10 mouse cellular contexts compared by ENCODE assay signal in genomic region chr15:79093083-79093839, GRCm38 (mm10). TPM values are rescaled to one million over a fixed set of nuclear protein-coding genes. Genes with fewer than 3 reads are reported as not detected.
DNase-seq lines count a peak whose midpoint lies in the region; ATAC-seq lines count a peak whose summit lies in the region.
"Had no signal": no experiment of that assay in that cellular context is flagged by ENCODE, and none has a peak within 500 bp of the region (broad histone marks: within the 10 kb centered on the region; RNA-seq: fewer than 3 reads in every experiment).

No protein-coding gene starts in this region.

- no peak overlapping the region for H3K27ac ChIP-seq in hindbrain, embryonic 13.5 days
- H3K27ac ChIP-seq: limb, embryonic 13.5 days had no signal

- H3K9me3 ChIP-seq in hindbrain, embryonic 13.5 days: no peaks in the 10 kb centered on the region
- H3K9me3 ChIP-seq: limb, embryonic 13.5 days had no signal

- no peak for ATAC-seq in hindbrain, embryonic 13.5 days (ENCODE audit: low FRiP score)

- H3K27me3 ChIP-seq in hindbrain, embryonic 13.5 days: no peaks in the 10 kb centered on the region
- H3K27me3 ChIP-seq: limb, embryonic 13.5 days had no signal

- WGBS in hindbrain, embryonic 13.5 days: 85% methylated on average over 7 of the region's 7 CpGs

- peak; percentile 28 to 54 for DNase-seq in cerebellum, postnatal 25 days
- DNase-seq in cerebellum, adult 11-12 months: no peak
- peak; percentile 28 to 36 for DNase-seq in left cerebral cortex, adult 18-20 months (ENCODE audit: low spot score in 2 of 2)
- DNase-seq in left cerebral cortex, adult 8-10 months (ENCODE audit: low spot score in 2 of 2): no peak
- peak; percentile 75 for DNase-seq in brain, adult 2 months (ENCODE audit: low read depth, low spot score)
- DNase-seq in lung, postnatal 36 days: peak; percentile 60
- DNase-seq in ovary, postnatal 14 days (ENCODE audit: low spot score): no peak

- H3K4me3 ChIP-seq in hindbrain, embryonic 13.5 days: no peak overlapping the region
- H3K4me3 ChIP-seq: erythroblast, embryonic 14.5 days; limb, embryonic 13.5 days had no signal

- peaks cover 76% of the 10 kb centered on the region for H3K36me3 ChIP-seq in hindbrain, embryonic 13.5 days

- H3K4me1 ChIP-seq in hindbrain, embryonic 13.5 days (replicated peaks): 0 out of 2 replicates have a peak, but pooled peaks cover 5% of the 10 kb centered on the region

- H3K4me2 ChIP-seq in hindbrain, embryonic 13.5 days: no peak overlapping the region
- H3K4me2 ChIP-seq: limb, embryonic 13.5 days had no signal

- H3K9ac ChIP-seq in hindbrain, embryonic 13.5 days: no peak overlapping the region

RNA-seq across cellular contexts. Expression of gene Micall1, which starts 15.4 kb away (rescaled TPM):
- total RNA-seq in left cerebral cortex, adult 18-20 months (2021): 10 to 100 TPM; 22.2 to 26.8 TPM
- 10 to 100 TPM; 28.9 to 32.0 (median 30.4) TPM for total RNA-seq in left cerebral cortex, adult 8-10 months (2022)
- polyA plus RNA-seq in hindbrain, embryonic 13.5 days (2015; fragmentation: Nextera tagmentation; extraction: Ambion mirVana): 8.7 and 10.3 TPM in 2 replicates

RNA-seq across cellular contexts. Expression of gene Eif3l, which starts 18.3 kb away (rescaled TPM):
- total RNA-seq in left cerebral cortex, adult 18-20 months (2021): 10 to 100 TPM; 66.5 to 68.2 TPM
- total RNA-seq in left cerebral cortex, adult 8-10 months (2022): 10 to 100 TPM; 73.8 to 77.0 (median 75.3) TPM
- polyA plus RNA-seq in hindbrain, embryonic 13.5 days (2015; fragmentation: Nextera tagmentation; extraction: Ambion mirVana): 179 and 185 TPM in 2 replicates

RNA-seq across cellular contexts. Expression of gene Ankrd54, which starts 30.6 kb away (rescaled TPM):
- 10 to 100 TPM; 17.8 to 24.9 TPM for total RNA-seq in left cerebral cortex, adult 18-20 months (2021)
- 10 to 100 TPM; 16.5 to 20.1 (median 18.4) TPM for total RNA-seq in left cerebral cortex, adult 8-10 months (2022)
- polyA plus RNA-seq in hindbrain, embryonic 13.5 days (2015; fragmentation: Nextera tagmentation; extraction: Ambion mirVana): 50.4 and 51.5 TPM in 2 replicates

RNA-seq across cellular contexts. Expression of gene Polr2f, which starts 47.5 kb away (rescaled TPM):
- 100 to 1,000 TPM; 102 to 111 TPM for total RNA-seq in left cerebral cortex, adult 18-20 months (2021)
- 100 to 1,000 TPM in 2 of 4 experiments, 10 to 100 TPM in 2; 83.7 to 108 (median 99.6) TPM for total RNA-seq in left cerebral cortex, adult 8-10 months (2022)
- polyA plus RNA-seq in hindbrain, embryonic 13.5 days (2015; fragmentation: Nextera tagmentation; extraction: Ambion mirVana): 263 and 295 TPM in 2 replicates

RNA-seq across cellular contexts. Expression of gene 1700088E04Rik, which starts 47.8 kb away (rescaled TPM):
- 10 to 100 TPM in 1 of 2 experiments, 1 to 10 TPM in 1; 7.3 to 10.8 TPM for total RNA-seq in left cerebral cortex, adult 18-20 months (2021)
- 10 to 100 TPM; 10.1 to 14.4 (median 11.3) TPM for total RNA-seq in left cerebral cortex, adult 8-10 months (2022)
- polyA plus RNA-seq in hindbrain, embryonic 13.5 days (2015; fragmentation: Nextera tagmentation; extraction: Ambion mirVana): 15.3 and 22.1 TPM in 2 replicates
- polyA plus RNA-seq: erythroblast, embryonic 14.5 days had no signal

Comparison
In these comparisons a context has a peak if more than half of its experiments do, and no peak if none do; other contexts are left out.
1. DNase-seq: peak in cerebellum, postnatal 25 days (2 of 2), left cerebral cortex, adult 18-20 months (2 of 2), brain, adult 2 months (single experiment) and lung, postnatal 36 days (single experiment); none in cerebellum, adult 11-12 months (single experiment), left cerebral cortex, adult 8-10 months (0 of 2) and ovary, postnatal 14 days (single experiment).